Mouse (Mus musculus) ES-Bruce4 (cell line): ENCODE measurements around the gene Rere.

Source experiments
- CTCF ChIP-seq: IDR thresholded peaks from one replicate; pipeline ENCODE4 v1.8.1; 2011; ENCODE audit warnings: low read depth, low read length
- EP300 ChIP-seq: IDR thresholded peaks from 2 replicates; pipeline ENCODE4 v1.6.1; 2011; ENCODE audit warnings: low read depth, low read length; ENCODE audit not compliant: insufficient read depth
- POLR2A ChIP-seq: IDR thresholded peaks from one replicate; pipeline ENCODE4 v1.8.1; 2011; ENCODE audit warnings: low read length; ENCODE audit not compliant: insufficient read depth

GRCm38 (mm10) chr4:150608670-150609069, 327.2 kb downstream of the Rere start:
- TF ChIP-seq CTCF (no peak), POLR2A (no peak), EP300 (no peak)
